Mouse (Mus musculus) intestine, postnatal 0 days (tissue): ENCODE results near the gene Gcnt7. TPM values are rescaled to one million over a fixed set of nuclear protein-coding genes. Genes with fewer than 3 reads are reported as not detected.
A peak's percentile ranks its signal among the peaks of the same experiment; 100 is the strongest.

Experiments used
- ATAC-seq: fragments of 200-750 bp; cut with Nextera tagmentation; 2 replicates; pipeline ENCODE4 v1.8.0; 2017; ENCODE audit warnings: mild to moderate bottlenecking, moderate TSS enrichment, moderate library complexity
- H3K27ac ChIP-seq: fragments of 300-500 bp; sonication (generic); 2 replicates; pipeline ENCODE4 v1.5.1; 2014; ENCODE audit warnings: mild to moderate bottlenecking, low read depth, low read length, moderate library complexity
- H3K27me3 ChIP-seq: fragments of 300-500 bp; sonication (generic); replicated peaks from 2 replicates; pipeline ENCODE4 v1.6.1; 2014; ENCODE audit warnings: low read length, mixed read lengths; ENCODE audit not compliant: control insufficient read depth, insufficient read depth
- H3K36me3 ChIP-seq: fragments of 300-500 bp; sonication (generic); 2 replicates; pipeline ENCODE4 v1.6.1; 2014; ENCODE audit warnings: mild to moderate bottlenecking, moderate library complexity; ENCODE audit not compliant: control insufficient read depth, insufficient read depth
- H3K4me1 ChIP-seq: fragments of 300-500 bp; sonication (generic); replicated peaks from 2 replicates; pipeline ENCODE4 v1.6.1; 2014; ENCODE audit warnings: antibody characterized with exemption, low read length, mixed read lengths; ENCODE audit not compliant: control insufficient read depth, insufficient read depth
- H3K4me2 ChIP-seq: fragments of 300-500 bp; sonication (generic); replicated peaks from 2 replicates; pipeline ENCODE4 v1.6.1; 2014; ENCODE audit warnings: low read depth, mild to moderate bottlenecking, moderate library complexity
- H3K4me3 ChIP-seq: fragments of 300-500 bp; sonication (generic); 2 replicates; pipeline ENCODE4 v1.5.1; 2014; ENCODE audit warnings: low read depth, low read length
- H3K9ac ChIP-seq: fragments of 300-500 bp; sonication (generic); 2 replicates; pipeline ENCODE4 v1.6.1; 2014; ENCODE audit warnings: mild to moderate bottlenecking, low read depth, low read length
- H3K9me3 ChIP-seq: fragments of 300-500 bp; sonication (generic); 2 replicates; pipeline ENCODE4 v1.6.1; 2016; ENCODE audit warnings: mixed run types; ENCODE audit not compliant: control insufficient read depth
- CTCF ChIP-seq: sonication (generic); IDR thresholded peaks from 2 replicates; pipeline ENCODE4 v1.5.1; 2016; ENCODE audit warnings: low read depth, mild to moderate bottlenecking, control low read depth, antibody characterized with exemption, moderate library complexity
- WGBS: fragments of 180-500 bp; shearing (Covaris S2); extraction: QIAGEN DNeasy Blood & Tissue Kit; methylation state at CpG from one replicate; pipeline ENCODE4 v1.1.7; 2014; 5-methylcytosine and 5-hydroxymethylcytosine counted together
- polyA plus RNA-seq: library from polyadenylated mRNA; unstranded; fragments of >200 nt; fragmentation: Nextera tagmentation; extraction: Ambion mirVana; gene quantifications from 2 replicates; pipeline ENCODE4 v1.2.1, GENCODE M21; 2015

Gcnt7 gene
- polyA plus RNA-seq, 1 experiment from 2014 or later, result 0.17 TPM

GRCm38 (mm10) chr2:172448329-172448728, 10.1 kb downstream of the Gcnt7 start:
- no peak overlapping the region for H3K27ac ChIP-seq
- no peak for ATAC-seq
- peaks cover 89% of the 10 kb centered on the region for H3K36me3 ChIP-seq
- no peaks in the 10 kb centered on the region for H3K4me1 ChIP-seq
- H3K4me2 ChIP-seq, result no peak overlapping the region
- no peak for TF ChIP-seq CTCF
- no peak overlapping the region for H3K9ac ChIP-seq
- WGBS, result 81% methylated on average over 4 of the region's 4 CpGs
- H3K4me3 ChIP-seq, result no peak overlapping the region
- no peaks in the 10 kb centered on the region for H3K9me3 ChIP-seq
- H3K27me3 ChIP-seq, result no peaks in the 10 kb centered on the region

GRCm38 (mm10) chr2:172447317-172447716, 11.1 kb downstream of the Gcnt7 start:
- no peak overlapping the region for H3K27ac ChIP-seq
- no peak overlapping the region for H3K4me3 ChIP-seq
- H3K9ac ChIP-seq, result no peak overlapping the region
- no peaks in the 10 kb centered on the region for H3K27me3 ChIP-seq
- 89% methylated on average over 6 of the region's 6 CpGs for WGBS
- peaks cover 79% of the 10 kb centered on the region for H3K36me3 ChIP-seq
- no peaks in the 10 kb centered on the region for H3K4me1 ChIP-seq
- no peak for ATAC-seq
- peak; percentile 71 for TF ChIP-seq CTCF
- H3K4me2 ChIP-seq, result no peak overlapping the region
- no peaks in the 10 kb centered on the region for H3K9me3 ChIP-seq

- no peaks in the 10 kb centered on the region for H3K9me3 ChIP-seq
- H3K4me1 ChIP-seq, result peaks cover 4% of the 10 kb centered on the region; the same call in 1 of the 2 replicates
- no peak for TF ChIP-seq CTCF
- H3K27me3 ChIP-seq, result no peaks in the 10 kb centered on the region
- no peak overlapping the region for H3K9ac ChIP-seq
- H3K4me2 ChIP-seq, result no peak overlapping the region
- ATAC-seq, result no peak
- peaks cover 62% of the 10 kb centered on the region for H3K36me3 ChIP-seq
- H3K27ac ChIP-seq, result no peak overlapping the region
- 92% methylated on average over 4 of the region's 4 CpGs for WGBS
- H3K4me3 ChIP-seq, result no peak overlapping the region
Observed at GRCm38 (mm10) chr2:172445617-172446016, 12.8 kb downstream of the Gcnt7 start.

- Histone ChIP-seq H3K27me3 (no peaks in the 10 kb centered on the region), H3K36me3 (peaks cover 18% of the 10 kb centered on the region), H3K4me1 (peaks cover 4% of the 10 kb centered on the region; the same call in 1 of the 2 replicates), H3K9me3 (no peaks in the 10 kb centered on the region), H3K4me3 (peak overlapping the region; percentile 84), H3K27ac (peak overlapping the region; percentile 70), H3K9ac (peak overlapping the region; percentile 81), H3K4me2 (peak overlapping the region; percentile 85)
- no peak for TF ChIP-seq CTCF
- WGBS, result 25% methylated on average over 6 of the region's 6 CpGs
- ATAC-seq, result no peak; the same call in 1 of the 2 replicates
Observed at GRCm38 (mm10) chr2:172441176-172441575, 17.2 kb downstream of the Gcnt7 start.

- no peak for TF ChIP-seq CTCF
- Histone ChIP-seq H3K27ac (peak overlapping the region; percentile 70), H3K9me3 (no peaks in the 10 kb centered on the region), H3K4me2 (peak overlapping the region; percentile 85), H3K27me3 (no peaks in the 10 kb centered on the region), H3K4me3 (peak overlapping the region; percentile 84), H3K4me1 (peaks cover 4% of the 10 kb centered on the region; the same call in 1 of the 2 replicates), H3K9ac (peak overlapping the region; percentile 81), H3K36me3 (peaks cover 13% of the 10 kb centered on the region)
- ATAC-seq, result peak; percentile 58
- under 1% methylated on average over 21 of the region's 21 CpGs for WGBS
Observed at GRCm38 (mm10) chr2:172440640-172441005, 17.8 kb downstream of the Gcnt7 start.

- Histone ChIP-seq H3K9me3 (no peaks in the 10 kb centered on the region), H3K4me3 (peak within 1 kb of the TSS; percentile 84), H3K4me1 (peaks cover 4% of the 10 kb centered on the region; the same call in 1 of the 2 replicates), H3K36me3 (peaks cover 7% of the 10 kb centered on the region; the same call in 1 of the 2 replicates), H3K27me3 (no peaks in the 10 kb centered on the region), H3K27ac (peak within 1 kb of the TSS; percentile 70), H3K4me2 (peak within 1 kb of the TSS; percentile 85), H3K9ac (peak within 1 kb of the TSS; percentile 81)
- WGBS, result 2% methylated on average over 35 of the region's 35 CpGs
- ATAC-seq, result peak; percentile 99
- TF ChIP-seq CTCF, result peak; percentile 35
Observed at GRCm38 (mm10) chr2:172439843-172440639, 18.4 kb downstream of the Gcnt7 start, which contains the start of gene Rtf2. Gene Rtf2, plus strand, starts transcription at chr2:172440556.
